Mouse (Mus musculus) neutrophil, adult 5-6 weeks (primary cell): Measurements from ENCODE around the gene Angel1. TPM values are rescaled to one million over a fixed set of nuclear protein-coding genes. Genes with fewer than 3 reads are reported as not detected.

ENCODE experiments used
- ATAC-seq: fragments of 151-379, 151-347 bp; 2 replicates; pipeline ENCODE4 v1.8.0; 2017; ENCODE audit warnings: mild to moderate bottlenecking, moderate TSS enrichment; ENCODE audit not compliant: insufficient number of reproducible peaks, poor library complexity, low FRiP score, severe bottlenecking; ENCODE audit errors: extremely low read depth
- total RNA-seq: library from RNA; stranded (forward); fragments of 200-1000 nt; gene quantifications from 2 replicates; pipeline ENCODE4 v1.2.3, GENCODE M21; 2017

The Angel1 gene
- total RNA-seq, 1 experiment from 2014 or later = 7.0 TPM

GRCm38 (mm10) chr12:86683698-86684097, 42.6 kb downstream of the Angel1 start:
- no peak for ATAC-seq

- ATAC-seq = no peak
Observed at GRCm38 (mm10) chr12:86682178-86682577, 44.1 kb downstream of the Angel1 start.

- no peak for ATAC-seq
Observed at GRCm38 (mm10) chr12:86681626-86682025, 44.6 kb downstream of the Angel1 start.

- no peak for ATAC-seq
Observed at GRCm38 (mm10) chr12:86680591-86681193, 45.6 kb downstream of the Angel1 start.

- no peak for ATAC-seq
Observed at GRCm38 (mm10) chr12:86679991-86680491, 46.2 kb downstream of the Angel1 start.

- no peak for ATAC-seq
Observed at GRCm38 (mm10) chr12:86679546-86679930, 46.7 kb downstream of the Angel1 start.

GRCm38 (mm10) chr12:86678591-86679545, 47.4 kb downstream of the Angel1 start, which contains the start of gene Vash1:
Vash1 (plus strand) TSS chr12:86678700.
- ATAC-seq = no peak

- no peak for ATAC-seq
Observed at GRCm38 (mm10) chr12:86672507-86672906, 53.8 kb downstream of the Angel1 start.

- ATAC-seq = no peak
Observed at GRCm38 (mm10) chr12:86672105-86672504, 54.2 kb downstream of the Angel1 start.

- no peak for ATAC-seq
Observed at GRCm38 (mm10) chr12:86668404-86668803, 57.9 kb downstream of the Angel1 start.

GRCm38 (mm10) chr12:86665656-86666055, 60.6 kb downstream of the Angel1 start:
- ATAC-seq = no peak

- no peak for ATAC-seq
Observed at GRCm38 (mm10) chr12:86660466-86660865, 65.8 kb downstream of the Angel1 start.

GRCm38 (mm10) chr12:86659447-86659968, 66.8 kb downstream of the Angel1 start:
- ATAC-seq = no peak

GRCm38 (mm10) chr12:86652570-86653041, 73.7 kb downstream of the Angel1 start:
- no peak for ATAC-seq

- ATAC-seq = no peak
Observed at GRCm38 (mm10) chr12:86651301-86651860, 74.9 kb downstream of the Angel1 start.

Other genes starting within 250 kb of the Angel1 start
- not detected in 2 replicates for gene Vash1, start 47.8 kb downstream of the Angel1 start, total RNA-seq
- not detected in 2 replicates for gene Lrrc74a, start 7.9 kb upstream of the Angel1 start, total RNA-seq
- 22.7 and 23.0 TPM in 2 replicates for gene Irf2bpl, start 158.3 kb upstream of the Angel1 start, total RNA-seq
- 20.4 and 21.2 TPM in 2 replicates for gene Cipc, start 220.6 kb upstream of the Angel1 start, total RNA-seq